Mouse (Mus musculus): ENCODE measurements around the gene Bcl3. TPM values are rescaled to one million over a fixed set of nuclear protein-coding genes. Genes with fewer than 3 reads are reported as not detected.

Bcl3 gene
- total RNA-seq, 2 experiments from 2014 or later: 1.0 TPM; not detected in 1

DNA sequence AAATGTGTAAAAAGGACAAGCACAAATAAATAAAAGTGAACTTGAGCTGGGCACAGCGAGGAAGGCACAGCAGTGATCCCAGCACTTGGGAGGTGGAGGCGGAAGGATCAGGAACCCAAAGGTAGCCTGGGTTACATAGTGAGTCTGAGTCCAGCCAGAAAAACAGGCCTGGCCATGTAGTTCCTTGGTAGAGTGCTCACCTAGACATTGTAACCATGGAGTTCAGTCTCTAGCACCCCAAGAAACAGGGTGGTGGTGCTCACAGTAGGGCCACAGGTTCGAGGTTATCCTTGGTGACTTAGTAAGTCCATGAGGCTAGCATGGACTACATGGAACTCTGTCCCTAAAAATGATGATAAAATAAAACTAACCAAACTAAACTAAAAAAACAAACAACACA lies 18.4 kb upstream of the Bcl3 start:
- intact Hi-C loops (cut with DNase I): no loop called here
- DNase-seq (ENCODE audit: extremely low spot score in 1 of 2, low spot score in 2 of 2): no peak

- intact Hi-C loops (cut with DNase I): no loop called here
- no peak for DNase-seq (ENCODE audit: extremely low spot score in 1 of 2, low spot score in 2 of 2)
Observed at GRCm38 (mm10) chr7:19840371-19840770, 17.8 kb upstream of the Bcl3 start.

DNA sequence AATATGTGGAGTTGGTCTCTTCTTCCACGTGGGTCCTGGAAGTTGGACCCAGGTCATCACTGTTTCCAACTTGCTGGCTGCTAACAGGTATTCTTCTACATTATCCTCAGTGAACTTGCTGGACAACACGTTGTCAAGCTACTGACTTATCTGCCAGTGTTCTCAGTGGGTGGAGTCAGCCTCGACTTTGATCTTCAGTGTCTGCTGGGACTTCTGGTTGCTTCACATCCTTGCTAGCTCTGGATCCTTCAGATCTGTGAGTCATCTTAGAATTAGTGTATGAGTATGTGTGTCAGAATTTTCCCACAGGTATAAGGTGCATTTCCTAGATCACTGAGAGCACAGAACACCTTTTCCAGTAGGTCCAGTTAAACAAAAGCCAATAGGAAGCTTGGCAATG lies 14.3 kb upstream of the Bcl3 start:
- intact Hi-C loops (cut with DNase I): no loop called here
- DNase-seq (ENCODE audit: extremely low spot score in 1 of 2, low spot score in 2 of 2): no peak

DNA sequence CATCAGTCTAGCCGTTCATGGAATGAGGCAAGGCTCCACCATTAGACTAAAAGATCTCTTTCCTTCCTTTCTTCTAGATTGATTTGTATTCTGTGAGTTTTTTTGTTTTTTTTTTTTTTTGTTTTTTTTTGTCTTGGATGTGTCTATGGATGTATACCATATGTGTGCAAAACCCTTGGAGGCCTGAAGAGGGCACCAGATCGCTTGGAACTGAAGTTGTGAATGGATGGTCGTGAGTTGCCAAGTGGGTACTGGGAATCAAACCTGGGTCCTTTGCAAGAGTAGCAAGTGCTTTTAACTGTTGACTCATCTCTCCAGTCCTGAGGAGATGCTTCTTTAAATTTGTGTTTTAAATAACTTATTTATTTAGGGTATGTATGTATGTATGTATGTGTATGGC lies 11.5 kb upstream of the Bcl3 start:
- intact Hi-C loops (cut with DNase I): loop anchor here (5.0 kb wide), 1 partner anchor 52 kb away; no protein-coding TSS in a partner anchor
- DNase-seq (ENCODE audit: extremely low spot score in 1 of 2, low spot score in 2 of 2): no peak

GRCm38 (mm10) chr7:19831837-19832236 lies 9.3 kb upstream of the Bcl3 start:
- no peak for DNase-seq (ENCODE audit: extremely low spot score in 1 of 2, low spot score in 2 of 2)
- intact Hi-C loops (cut with DNase I): loop anchor here (5.0 kb wide), 1 partner anchor 50 kb away; no protein-coding TSS in a partner anchor

DNA sequence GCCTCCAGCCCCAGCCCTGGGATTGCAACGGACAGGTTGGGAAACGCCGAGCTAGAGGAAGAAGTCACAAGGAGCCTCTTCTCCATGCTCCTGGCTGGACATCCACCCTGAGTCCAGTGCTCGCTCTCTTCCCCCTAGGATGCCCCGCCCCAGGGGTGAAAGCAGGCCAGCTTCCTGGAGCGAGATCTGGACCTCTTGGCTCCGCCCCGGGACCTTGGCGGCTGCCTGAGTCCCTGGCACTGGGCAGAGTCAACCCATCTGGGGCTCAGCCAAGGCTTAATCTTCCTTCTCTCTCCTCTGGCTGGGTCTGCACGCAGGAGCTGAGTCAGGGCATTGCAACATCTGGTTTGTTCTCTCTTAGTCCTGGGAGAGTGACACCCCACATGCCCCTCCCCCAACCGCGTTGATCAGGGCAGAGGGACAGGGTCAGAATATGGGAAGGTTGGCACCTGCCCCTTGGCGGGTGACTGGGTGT lies 8.1 kb upstream of the Bcl3 start:
- peak in 1 of 2 experiments; percentile 81 for DNase-seq (ENCODE audit: extremely low spot score in 1 of 2, low spot score in 2 of 2)
- intact Hi-C loops (cut with DNase I): loop anchor here (5.0 kb wide), 1 partner anchor 48 kb away; no protein-coding TSS in a partner anchor

DNA sequence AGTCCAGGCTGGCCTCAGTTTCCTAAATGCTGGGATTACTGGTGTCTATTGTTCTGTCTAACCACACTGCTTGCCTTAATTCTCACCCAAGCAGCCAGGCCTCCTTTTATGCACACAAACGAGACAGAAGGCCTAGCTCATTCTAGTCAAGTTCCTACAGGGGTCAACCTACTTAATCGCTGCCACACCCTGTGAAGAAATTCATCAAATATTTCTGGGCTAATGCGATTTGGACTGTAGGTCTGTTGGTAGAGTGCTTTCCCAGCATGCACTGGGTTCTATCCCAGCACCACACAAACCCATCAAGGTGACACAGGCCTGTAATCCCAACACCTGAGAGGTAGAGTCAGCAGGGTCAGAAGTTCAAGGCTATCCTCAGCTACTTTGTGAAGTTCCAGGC lies 7.1 kb upstream of the Bcl3 start:
- no peak for DNase-seq (ENCODE audit: extremely low spot score in 1 of 2, low spot score in 2 of 2)
- intact Hi-C loops (cut with DNase I): loop anchor here (5.0 kb wide), 1 partner anchor 47 kb away; no protein-coding TSS in a partner anchor

DNA sequence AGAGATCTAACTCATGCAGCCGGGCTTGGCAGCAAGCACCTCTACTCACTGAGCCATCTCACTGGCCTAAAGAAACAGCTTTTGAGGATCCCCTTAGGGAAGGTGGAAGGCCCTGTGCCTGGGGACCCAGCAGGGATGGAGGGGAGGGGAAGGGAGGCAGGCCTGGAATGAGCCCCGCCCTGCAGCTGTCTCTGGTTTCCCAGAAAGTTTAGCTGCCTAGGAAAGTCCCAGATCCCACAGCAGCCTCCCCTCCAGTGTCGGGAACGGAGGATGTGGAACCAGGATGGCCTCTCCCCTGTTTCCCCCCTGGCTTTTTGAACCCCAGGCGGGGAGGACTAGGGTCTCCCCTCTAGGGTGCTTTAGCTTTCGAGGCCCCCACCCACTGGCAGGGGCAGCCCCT lies 4.2 kb upstream of the Bcl3 start:
- intact Hi-C loops (cut with DNase I): no loop called here
- DNase-seq (ENCODE audit: extremely low spot score in 1 of 2, low spot score in 2 of 2): no peak

DNA sequence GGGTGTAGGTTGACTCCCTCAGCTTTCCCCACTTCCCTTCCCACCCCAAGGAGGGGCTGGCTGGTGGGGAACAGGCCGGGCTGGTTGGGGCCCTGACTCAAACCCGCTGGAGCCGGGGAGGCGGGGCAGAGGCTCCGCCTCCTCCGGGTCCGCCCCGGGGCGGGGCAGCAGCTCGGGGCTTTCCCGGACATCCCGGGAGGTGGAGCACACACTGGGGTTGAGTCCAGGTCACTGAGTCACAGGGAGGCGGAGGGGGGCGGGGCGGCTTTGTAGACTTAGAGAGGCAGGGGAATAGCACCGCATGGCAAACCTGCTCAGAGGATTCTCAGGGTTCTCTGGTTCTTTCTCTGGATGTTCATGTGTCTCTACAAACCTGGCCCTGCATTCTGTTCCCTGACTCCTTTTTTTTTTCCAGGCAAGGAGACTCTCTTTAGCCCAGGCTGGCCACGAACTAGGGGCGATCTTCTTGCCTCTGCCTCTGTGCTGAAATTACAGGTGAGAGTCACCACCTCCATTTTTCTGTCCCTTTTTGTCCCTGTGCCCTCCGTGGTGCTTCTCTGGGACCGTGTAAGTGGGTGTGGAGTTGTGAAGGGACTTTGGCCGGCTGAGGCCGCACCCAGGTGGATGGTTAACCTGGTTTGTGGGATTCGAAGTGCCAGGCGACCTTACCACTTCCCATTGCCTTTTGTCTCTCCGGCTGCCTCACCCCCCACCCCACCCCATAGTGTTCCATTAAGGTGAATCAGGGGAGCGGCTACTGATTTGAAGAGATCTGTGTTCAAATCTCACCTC lies 1.8 kb upstream of the Bcl3 start:
- intact Hi-C loops (cut with DNase I): no loop called here
- DNase-seq (ENCODE audit: extremely low spot score in 1 of 2, low spot score in 2 of 2): peak in 1 of 2 experiments; percentile 90

- intact Hi-C loops (cut with DNase I): no loop called here
- DNase-seq (ENCODE audit: extremely low spot score in 1 of 2, low spot score in 2 of 2): no peak
Observed at GRCm38 (mm10) chr7:19823256-19824181, 949 bp upstream of the Bcl3 start.

- no peak for DNase-seq (ENCODE audit: extremely low spot score in 1 of 2, low spot score in 2 of 2)
- intact Hi-C loops (cut with DNase I): no loop called here
Observed at GRCm38 (mm10) chr7:19822193-19822592, 377 bp downstream of the Bcl3 start.

- intact Hi-C loops (cut with DNase I): no loop called here
- DNase-seq (ENCODE audit: extremely low spot score in 1 of 2, low spot score in 2 of 2): no peak
Observed at GRCm38 (mm10) chr7:19821633-19822032, 937 bp downstream of the Bcl3 start.

GRCm38 (mm10) chr7:19820347-19821048 lies 2.1 kb downstream of the Bcl3 start:
- intact Hi-C loops (cut with DNase I): no loop called here
- DNase-seq (ENCODE audit: extremely low spot score in 1 of 2, low spot score in 2 of 2): no peak

- intact Hi-C loops (cut with DNase I): no loop called here
Observed at GRCm38 (mm10) chr7:19818875-19819274, 3.7 kb downstream of the Bcl3 start.

GRCm38 (mm10) chr7:19818440-19818839 lies 4.1 kb downstream of the Bcl3 start:
- intact Hi-C loops (cut with DNase I): no loop called here
- DNase-seq (ENCODE audit: extremely low spot score in 1 of 2, low spot score in 2 of 2): no peak

More at GRCm38 (mm10) chr7:19818875-19819274, 3.7 kb downstream of the Bcl3 start:
- DNase-seq (ENCODE audit: extremely low spot score in 1 of 2, low spot score in 2 of 2): no peak

DNA sequence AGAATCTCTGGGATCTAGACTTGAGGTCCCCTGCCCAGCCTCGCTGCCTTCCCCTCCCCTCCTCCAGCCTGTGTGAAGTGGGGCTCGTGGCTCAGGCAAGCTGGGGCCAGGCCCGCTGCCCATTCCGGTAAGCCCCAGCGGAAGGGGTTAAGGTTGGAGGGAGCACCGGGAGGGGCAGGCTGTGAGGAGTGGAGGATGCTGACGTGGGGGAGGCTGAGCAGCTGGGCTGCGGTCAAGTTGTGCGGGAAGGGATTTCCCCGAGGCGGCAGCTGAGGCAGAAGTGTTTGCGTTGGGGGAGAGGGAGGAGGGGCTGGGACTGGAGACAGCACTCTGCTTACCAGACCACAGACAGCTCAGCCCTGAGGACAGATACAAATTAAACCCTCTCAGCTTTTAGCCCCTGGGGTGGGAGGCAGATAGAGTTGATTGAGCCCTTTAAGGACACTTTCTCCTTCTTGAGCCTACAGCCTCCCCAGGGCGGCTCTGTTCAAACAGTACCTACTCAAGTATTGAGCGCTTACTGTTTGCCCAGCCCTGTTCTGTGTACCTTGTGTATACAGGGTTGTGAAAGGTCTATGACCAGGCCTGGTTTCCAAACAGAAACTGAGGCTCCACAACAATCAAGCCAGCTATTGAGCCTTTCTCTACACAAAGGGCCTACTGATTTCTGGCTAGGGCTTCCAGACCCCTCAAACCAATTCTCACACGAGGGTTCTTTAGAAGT lies 5.0 kb downstream of the Bcl3 start:
- intact Hi-C loops (cut with DNase I): no loop called here
- peak in 1 of 2 experiments; percentile 83 for DNase-seq (ENCODE audit: extremely low spot score in 1 of 2, low spot score in 2 of 2)

GRCm38 (mm10) chr7:19816224-19816771 lies 6.3 kb downstream of the Bcl3 start:
- intact Hi-C loops (cut with DNase I): no loop called here
- peak; percentile 28 to 94 for DNase-seq (ENCODE audit: extremely low spot score in 1 of 2, low spot score in 2 of 2)

Data from left cerebral cortex, postnatal 10 days (tissue).